Mouse (Mus musculus): ENCODE measurements around the gene Srgap2. TPM values are rescaled to one million over a fixed set of nuclear protein-coding genes. Genes with fewer than 3 reads are reported as not detected.

The Srgap2 gene
- polyA plus RNA-seq, 1 experiment from 2014 or later = 14.6 TPM

DNA sequence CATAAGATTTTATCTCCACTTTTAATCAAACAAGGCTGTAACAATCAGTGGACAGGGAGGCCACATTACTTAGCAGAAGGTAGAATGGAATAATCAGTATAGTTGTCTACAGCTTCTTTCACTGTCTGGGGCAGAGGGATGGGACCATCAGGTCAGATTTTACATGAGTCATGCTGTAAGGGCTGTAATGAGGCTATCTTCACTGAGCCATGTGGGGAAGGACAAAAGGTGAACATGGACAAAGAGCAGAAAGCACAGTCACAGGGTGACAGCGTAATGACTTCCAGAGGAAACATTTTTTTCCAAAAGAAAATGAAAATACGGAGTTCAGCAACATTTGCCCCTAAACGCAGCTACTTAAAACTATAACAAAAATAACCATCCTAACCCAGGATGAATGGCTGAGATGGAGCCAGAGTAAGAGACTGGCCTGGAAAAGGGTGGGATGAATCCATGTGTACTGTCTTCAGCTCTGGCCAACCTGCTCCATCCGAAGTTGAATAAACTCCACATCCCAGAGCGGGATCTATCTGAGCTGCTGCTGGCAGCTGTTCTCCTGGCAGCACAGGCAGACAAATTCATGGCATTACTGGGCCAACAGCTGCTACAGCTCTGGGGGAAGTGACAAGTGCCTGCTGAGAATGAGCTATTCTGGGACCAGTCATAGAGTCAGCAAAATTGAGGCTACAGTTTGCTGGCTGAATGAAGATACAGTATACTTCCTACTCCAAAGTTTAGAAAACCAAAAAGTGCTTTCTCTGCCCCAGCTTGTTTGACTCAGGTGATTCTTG is 95.5 kb downstream of the Srgap2 start:
- Histone ChIP-seq H3K27me3 (ENCODE audit: control insufficient read depth, insufficient read depth, low read length) (no peaks in the 10 kb centered on the region), H3K9ac (replicated peaks; ENCODE audit: low read length) (no peak overlapping the region), H3K9me3 (replicated peaks; ENCODE audit: control insufficient read depth, low read length) (no peaks in the 10 kb centered on the region), H3K4me3 (ENCODE audit: low read depth, low read length) (no peak overlapping the region), H3K4me1 (ENCODE audit: control insufficient read depth, insufficient read depth, low read length) (no peaks in the 10 kb centered on the region; the same call in 1 of the 2 replicates), H3K4me2 (ENCODE audit: low read depth, low read length) (no peak overlapping the region), H3K36me3 (replicated peaks; ENCODE audit: control insufficient read depth, insufficient read depth, low read depth, low read length) (no peaks in the 10 kb centered on the region), H3K27ac (replicated peaks; ENCODE audit: low read depth, low read length) (no peak overlapping the region)
- DNase-seq (ENCODE audit: low spot score) = no peak
- WGBS = 59% methylated on average over 5 of the region's 5 CpGs
- no peak for ATAC-seq (replicated peaks; ENCODE audit: insufficient number of reproducible peaks, low FRiP score, low TSS enrichment, low read depth)

GRCm38 (mm10) chr1:131427140-131427821 is 99.9 kb downstream of the Srgap2 start:
- 13% methylated on average over 5 of the region's 5 CpGs for WGBS

DNA sequence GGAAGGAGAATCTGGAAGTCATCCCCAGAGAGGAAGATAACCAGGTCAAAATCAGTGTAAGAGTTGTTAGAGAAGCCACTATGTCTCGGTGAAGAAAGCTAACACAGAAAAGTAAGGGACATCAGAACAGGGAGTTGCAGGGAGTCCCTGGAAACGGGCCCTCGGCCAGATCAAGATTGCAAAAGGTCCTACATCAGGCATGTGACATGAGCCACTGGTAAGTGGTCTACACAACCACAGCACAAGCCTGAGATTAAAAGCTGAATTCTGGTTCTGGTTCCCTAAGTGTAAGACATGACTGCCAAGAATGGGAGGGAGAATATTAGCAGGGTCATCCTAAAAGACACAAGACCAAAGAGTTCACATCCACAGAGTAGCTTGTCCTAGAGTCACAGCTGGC is 104.1 kb downstream of the Srgap2 start:
- Histone ChIP-seq H3K36me3 (replicated peaks; ENCODE audit: control insufficient read depth, insufficient read depth, low read depth, low read length) (no peaks in the 10 kb centered on the region), H3K27ac (replicated peaks; ENCODE audit: low read depth, low read length) (no peak overlapping the region), H3K9me3 (replicated peaks; ENCODE audit: control insufficient read depth, low read length) (no peaks in the 10 kb centered on the region), H3K27me3 (ENCODE audit: control insufficient read depth, insufficient read depth, low read length) (no peaks in the 10 kb centered on the region), H3K4me2 (ENCODE audit: low read depth, low read length) (no peak overlapping the region), H3K4me1 (ENCODE audit: control insufficient read depth, insufficient read depth, low read length) (no peaks in the 10 kb centered on the region), H3K4me3 (ENCODE audit: low read depth, low read length) (no peak overlapping the region), H3K9ac (replicated peaks; ENCODE audit: low read length) (no peak overlapping the region)
- 85% methylated on average over 3 of the region's 3 CpGs for WGBS
- no peak for DNase-seq (ENCODE audit: low spot score)
- ATAC-seq (replicated peaks; ENCODE audit: insufficient number of reproducible peaks, low FRiP score, low TSS enrichment, low read depth) = no peak

More at GRCm38 (mm10) chr1:131427140-131427821, 99.9 kb downstream of the Srgap2 start:
- no peak overlapping the region for H3K27ac ChIP-seq (replicated peaks; ENCODE audit: low read depth, low read length)
- no peaks in the 10 kb centered on the region for H3K27me3 ChIP-seq (ENCODE audit: control insufficient read depth, insufficient read depth, low read length)
- no peaks in the 10 kb centered on the region for H3K36me3 ChIP-seq (replicated peaks; ENCODE audit: control insufficient read depth, insufficient read depth, low read depth, low read length)
- H3K9ac ChIP-seq (replicated peaks; ENCODE audit: low read length) = no peak overlapping the region
- ATAC-seq (replicated peaks; ENCODE audit: insufficient number of reproducible peaks, low FRiP score, low TSS enrichment, low read depth) (peak; percentile 73), DNase-seq (ENCODE audit: low spot score) (peak; percentile 73)
- H3K4me3 ChIP-seq (ENCODE audit: low read depth, low read length) = no peak overlapping the region
- H3K9me3 ChIP-seq (replicated peaks; ENCODE audit: control insufficient read depth, low read length) = no peaks in the 10 kb centered on the region
- H3K4me1 ChIP-seq (ENCODE audit: control insufficient read depth, insufficient read depth, low read length) = no peaks in the 10 kb centered on the region; the same call in 1 of the 2 replicates
- H3K4me2 ChIP-seq (ENCODE audit: low read depth, low read length) = no peak overlapping the region

DNA sequence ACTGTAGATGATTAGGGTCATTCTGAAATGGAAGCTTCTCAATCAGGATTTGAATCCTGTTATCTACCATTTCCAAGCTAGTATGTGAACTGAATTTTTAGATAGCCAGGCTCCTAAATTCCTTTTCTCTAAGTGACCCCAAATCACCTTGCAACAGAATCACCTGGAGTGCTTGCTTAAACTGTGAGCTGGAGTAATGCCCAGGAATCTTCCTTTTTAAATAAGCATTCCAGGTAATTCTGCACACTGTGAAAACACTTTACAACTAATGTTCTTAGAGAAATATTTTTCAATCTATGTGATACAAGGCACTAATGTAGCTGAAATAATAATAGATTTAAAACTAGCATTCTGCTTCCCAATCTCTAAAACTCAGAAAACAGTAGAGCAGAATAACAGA is 106.0 kb downstream of the Srgap2 start:
- Histone ChIP-seq H3K9me3 (replicated peaks; ENCODE audit: control insufficient read depth, low read length) (no peaks in the 10 kb centered on the region), H3K4me1 (ENCODE audit: control insufficient read depth, insufficient read depth, low read length) (no peaks in the 10 kb centered on the region), H3K36me3 (replicated peaks; ENCODE audit: control insufficient read depth, insufficient read depth, low read depth, low read length) (no peaks in the 10 kb centered on the region), H3K27ac (replicated peaks; ENCODE audit: low read depth, low read length) (no peak overlapping the region), H3K4me3 (ENCODE audit: low read depth, low read length) (no peak overlapping the region), H3K9ac (replicated peaks; ENCODE audit: low read length) (no peak overlapping the region), H3K4me2 (ENCODE audit: low read depth, low read length) (no peak overlapping the region), H3K27me3 (ENCODE audit: control insufficient read depth, insufficient read depth, low read length) (no peaks in the 10 kb centered on the region)
- ATAC-seq (replicated peaks; ENCODE audit: insufficient number of reproducible peaks, low FRiP score, low TSS enrichment, low read depth) = no peak
- no peak for DNase-seq (ENCODE audit: low spot score)

GRCm38 (mm10) chr1:131420660-131421059 is 106.5 kb downstream of the Srgap2 start:
- no peaks in the 10 kb centered on the region for H3K4me1 ChIP-seq (ENCODE audit: control insufficient read depth, insufficient read depth, low read length)
- ATAC-seq (replicated peaks; ENCODE audit: insufficient number of reproducible peaks, low FRiP score, low TSS enrichment, low read depth) (no peak), DNase-seq (ENCODE audit: low spot score) (no peak)
- H3K9me3 ChIP-seq (replicated peaks; ENCODE audit: control insufficient read depth, low read length) = no peaks in the 10 kb centered on the region
- 69% methylated on average over 4 of the region's 4 CpGs for WGBS
- H3K36me3 ChIP-seq (replicated peaks; ENCODE audit: control insufficient read depth, insufficient read depth, low read depth, low read length) = no peaks in the 10 kb centered on the region
- no peak overlapping the region for H3K4me2 ChIP-seq (ENCODE audit: low read depth, low read length)
- H3K9ac ChIP-seq (replicated peaks; ENCODE audit: low read length) = no peak overlapping the region
- H3K27me3 ChIP-seq (ENCODE audit: control insufficient read depth, insufficient read depth, low read length) = no peaks in the 10 kb centered on the region
- no peak overlapping the region for H3K4me3 ChIP-seq (ENCODE audit: low read depth, low read length)
- H3K27ac ChIP-seq (replicated peaks; ENCODE audit: low read depth, low read length) = no peak overlapping the region

- Histone ChIP-seq H3K36me3 (replicated peaks; ENCODE audit: control insufficient read depth, insufficient read depth, low read depth, low read length) (no peaks in the 10 kb centered on the region), H3K9ac (replicated peaks; ENCODE audit: low read length) (no peak overlapping the region), H3K27me3 (ENCODE audit: control insufficient read depth, insufficient read depth, low read length) (no peaks in the 10 kb centered on the region), H3K4me3 (ENCODE audit: low read depth, low read length) (no peak overlapping the region), H3K9me3 (replicated peaks; ENCODE audit: control insufficient read depth, low read length) (no peaks in the 10 kb centered on the region), H3K27ac (replicated peaks; ENCODE audit: low read depth, low read length) (no peak overlapping the region), H3K4me2 (ENCODE audit: low read depth, low read length) (no peak overlapping the region), H3K4me1 (ENCODE audit: control insufficient read depth, insufficient read depth, low read length) (no peaks in the 10 kb centered on the region)
- ATAC-seq (replicated peaks; ENCODE audit: insufficient number of reproducible peaks, low FRiP score, low TSS enrichment, low read depth) = no peak
- WGBS = 49% methylated on average over 3 of the region's 3 CpGs
- no peak for DNase-seq (ENCODE audit: low spot score)
These were observed 107.8 kb downstream of the Srgap2 start for GRCm38 (mm10) chr1:131419307-131419706.

DNA sequence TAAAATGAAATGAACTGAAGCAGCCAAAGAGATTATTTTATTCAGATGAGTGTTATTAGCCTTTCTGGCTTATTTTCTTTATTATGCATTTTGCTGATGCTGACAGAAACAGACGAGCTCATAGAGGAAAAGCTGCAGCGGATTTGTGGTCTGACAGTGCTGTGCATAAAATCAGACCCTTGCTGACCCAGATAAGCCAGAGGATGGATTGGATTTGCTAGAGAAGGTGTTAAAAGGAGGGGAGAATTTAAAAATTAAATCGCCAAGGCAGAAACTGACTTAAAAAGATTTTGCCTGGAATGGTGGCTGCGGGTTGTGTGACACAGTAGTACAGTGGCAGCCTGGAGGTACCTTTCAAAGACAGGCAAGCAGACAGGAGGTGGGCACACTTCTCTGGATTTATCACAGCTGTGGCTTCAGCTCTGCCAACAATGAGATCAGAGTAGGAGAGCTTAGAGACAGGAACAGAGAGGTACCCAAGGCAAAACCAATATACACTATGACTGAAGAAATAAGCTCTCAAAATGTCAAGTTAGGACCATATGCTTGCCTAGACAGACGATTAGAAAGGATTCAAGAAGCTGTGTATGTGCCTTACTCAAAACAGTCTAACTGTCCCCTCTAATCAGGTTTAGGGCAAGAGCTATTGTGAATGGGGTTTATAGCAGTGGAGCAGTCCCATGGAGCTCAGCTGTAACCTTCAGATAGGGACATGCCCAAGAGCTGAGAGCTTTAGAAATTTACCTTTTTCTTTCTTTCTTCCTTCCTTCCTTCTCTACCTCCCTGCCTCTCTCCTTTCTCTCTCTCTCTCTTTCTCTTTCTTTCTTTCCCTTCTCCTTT is 109.1 kb downstream of the Srgap2 start:
- Histone ChIP-seq H3K36me3 (replicated peaks; ENCODE audit: control insufficient read depth, insufficient read depth, low read depth, low read length) (no peaks in the 10 kb centered on the region), H3K4me2 (ENCODE audit: low read depth, low read length) (no peak overlapping the region), H3K9ac (replicated peaks; ENCODE audit: low read length) (no peak overlapping the region), H3K27ac (replicated peaks; ENCODE audit: low read depth, low read length) (no peak overlapping the region), H3K4me1 (ENCODE audit: control insufficient read depth, insufficient read depth, low read length) (no peaks in the 10 kb centered on the region), H3K27me3 (ENCODE audit: control insufficient read depth, insufficient read depth, low read length) (no peaks in the 10 kb centered on the region), H3K9me3 (replicated peaks; ENCODE audit: control insufficient read depth, low read length) (no peaks in the 10 kb centered on the region), H3K4me3 (ENCODE audit: low read depth, low read length) (no peak overlapping the region)
- DNase-seq (ENCODE audit: low spot score) = no peak
- no peak for ATAC-seq (replicated peaks; ENCODE audit: insufficient number of reproducible peaks, low FRiP score, low TSS enrichment, low read depth)
- WGBS = 64% methylated on average over 5 of the region's 5 CpGs

All from embryonic facial prominence, embryonic 11.5 days (tissue).